Mouse (Mus musculus) MEL (cell line): ENCODE results near the gene Ncan. TPM values are rescaled to one million over a fixed set of nuclear protein-coding genes. Genes with fewer than 3 reads are reported as not detected.

ENCODE experiments used
- DNase-seq: peaks from one replicate; pipeline ENCODE4 v3.0.0; 2011; ENCODE audit warnings: low read depth, low spot score
- H3K27ac ChIP-seq: 2 replicates; pipeline ENCODE4 v1.5.1; 2012; ENCODE audit warnings: low read depth, mild to moderate bottlenecking, control low read depth, low read length, moderate library complexity; ENCODE audit not compliant: control insufficient read depth
- H3K27me3 ChIP-seq, 2 experiments: fragments of 150-350 bp in 1 of 2; sonication (generic) in 1 of 2; 2 replicates each; pipeline ENCODE4 v1.6.1; 2012; ENCODE audit warnings: low read length in 2 of 2, mild to moderate bottlenecking in 2 of 2, improper control_type of control experiment in 1 of 2, moderate library complexity in 1 of 2; ENCODE audit not compliant: insufficient read depth in 2 of 2, control insufficient read depth in 1 of 2
- H3K36me3 ChIP-seq, 2 experiments: 2 replicates each; pipeline ENCODE4 v1.6.1; 2012 to 2014; ENCODE audit warnings: low read length in 2 of 2, improper control_type of control experiment in 1 of 2, inconsistent platforms in 1 of 2, mild to moderate bottlenecking in 1 of 2; ENCODE audit not compliant: insufficient read depth in 2 of 2, control insufficient read depth in 1 of 2
- H3K4me1 ChIP-seq, 2 experiments: fragments of 150-350 bp in 1 of 2; sonication (generic) in 1 of 2; 2 replicates each; pipeline ENCODE4 v1.6.1; 2012; ENCODE audit warnings: low read length in 2 of 2, improper control_type of control experiment in 1 of 2, mild to moderate bottlenecking in 1 of 2; ENCODE audit not compliant: insufficient read depth in 2 of 2, control insufficient read depth in 1 of 2
- H3K4me3 ChIP-seq, 2 experiments: fragments of 150-350 bp in 1 of 2; sonication (generic) in 1 of 2; 2 replicates each; pipeline ENCODE4 v1.5.1; 2012; ENCODE audit warnings: low read depth in 2 of 2, low read length in 2 of 2, mild to moderate bottlenecking in 2 of 2, moderate library complexity in 2 of 2, control low read depth in 1 of 2, improper control_type of control experiment in 1 of 2; ENCODE audit not compliant: control insufficient read depth in 1 of 2, insufficient read depth in 1 of 2
- H3K79me2 ChIP-seq: 2 replicates; pipeline ENCODE4 v1.6.1; 2012; ENCODE audit warnings: mild to moderate bottlenecking, low read length, moderate library complexity; ENCODE audit not compliant: control insufficient read depth, poor library complexity, insufficient read depth
- H3K9ac ChIP-seq: 2 replicates; pipeline ENCODE4 v1.6.1; 2012; ENCODE audit warnings: low read depth, mild to moderate bottlenecking, control low read depth, low read length, moderate library complexity; ENCODE audit not compliant: control insufficient read depth, poor library complexity, severe bottlenecking
- H3K9me3 ChIP-seq: fragments of 150-350 bp; sonication (generic); replicated peaks from 2 replicates; pipeline ENCODE4 v1.6.1; 2012; ENCODE audit warnings: mild to moderate bottlenecking, low read length, improper control_type of control experiment, moderate library complexity; ENCODE audit not compliant: insufficient read depth
- BHLHE40 ChIP-seq: IDR thresholded peaks from 2 replicates; pipeline ENCODE4 v1.6.1; 2012; ENCODE audit warnings: low read depth, mild to moderate bottlenecking, inconsistent platforms, low read length, improper control_type of control experiment, borderline replicate concordance
- CHD2 ChIP-seq: IDR thresholded peaks from 2 replicates; pipeline ENCODE4 v1.6.1; 2011; ENCODE audit warnings: low read length, improper control_type of control experiment
- EP300 ChIP-seq, 2 experiments: IDR thresholded peaks; 2 replicates each; pipeline ENCODE4 v1.6.1; 2011; ENCODE audit warnings: improper control_type of control experiment in 2 of 2, low read length in 2 of 2, low read depth in 1 of 2, mild to moderate bottlenecking in 1 of 2
- ETS1 ChIP-seq: IDR thresholded peaks from 2 replicates; pipeline ENCODE4 v1.6.1; 2012; ENCODE audit warnings: low read depth, mild to moderate bottlenecking, inconsistent platforms, low read length, improper control_type of control experiment, moderate library complexity
- GABPA ChIP-seq: IDR thresholded peaks from 2 replicates; pipeline ENCODE4 v1.6.1; 2012; ENCODE audit warnings: low read depth, mild to moderate bottlenecking, inconsistent platforms, low read length, improper control_type of control experiment, moderate library complexity
- GATA1 ChIP-seq: IDR thresholded peaks from 2 replicates; pipeline ENCODE4 v1.6.1; 2011; ENCODE audit warnings: low read depth, low read length, improper control_type of control experiment
- HCFC1 ChIP-seq: IDR thresholded peaks from 2 replicates; pipeline ENCODE4 v1.6.1; 2012; ENCODE audit warnings: low read depth, mild to moderate bottlenecking, inconsistent platforms, low read length, improper control_type of control experiment, moderate library complexity
- MAX ChIP-seq: IDR thresholded peaks from 2 replicates; pipeline ENCODE4 v1.6.1; 2011; ENCODE audit warnings: low read length, improper control_type of control experiment
- MAZ ChIP-seq: IDR thresholded peaks from 2 replicates; pipeline ENCODE4 v1.6.1; 2012; ENCODE audit warnings: low read depth, mild to moderate bottlenecking, inconsistent platforms, low read length, improper control_type of control experiment
- MYC ChIP-seq: IDR thresholded peaks from 2 replicates; pipeline ENCODE4 v1.6.1; 2011; ENCODE audit warnings: low read depth, mild to moderate bottlenecking, low read length, improper control_type of control experiment, moderate library complexity
- NELFE ChIP-seq: IDR thresholded peaks from 2 replicates; pipeline ENCODE4 v1.6.1; 2011; ENCODE audit warnings: low read depth, low read length, improper control_type of control experiment
- POLR2A ChIP-seq, 2 experiments: IDR thresholded peaks; 2 replicates each; pipeline ENCODE4 v1.6.1; 2011 to 2012; ENCODE audit warnings: low read length in 2 of 2, mild to moderate bottlenecking in 2 of 2, control low read depth in 1 of 2, improper control_type of control experiment in 1 of 2, low read depth in 1 of 2, moderate library complexity in 1 of 2; ENCODE audit not compliant: control insufficient read depth in 1 of 2, insufficient read depth in 1 of 2, poor library complexity in 1 of 2
- POLR2AphosphoS5 ChIP-seq: IDR thresholded peaks from 2 replicates; pipeline ENCODE4 v1.6.1; 2012; ENCODE audit warnings: low read depth, borderline replicate concordance, mild to moderate bottlenecking, inconsistent platforms, low read length, moderate library complexity, mixed read lengths
- RCOR1 ChIP-seq: IDR thresholded peaks from 2 replicates; pipeline ENCODE4 v1.6.1; 2012; ENCODE audit warnings: low read depth, mild to moderate bottlenecking, inconsistent platforms, low read length, improper control_type of control experiment
- SIN3A ChIP-seq: IDR thresholded peaks from 2 replicates; pipeline ENCODE4 v1.6.1; 2012; ENCODE audit warnings: low read length, improper control_type of control experiment, inconsistent platforms
- SMC3 ChIP-seq: IDR thresholded peaks from 2 replicates; pipeline ENCODE4 v1.6.1; 2011; ENCODE audit warnings: low read depth, low read length, improper control_type of control experiment
- TAL1 ChIP-seq: IDR thresholded peaks from 2 replicates; pipeline ENCODE4 v1.6.1; 2012; ENCODE audit warnings: mild to moderate bottlenecking, inconsistent platforms, low read length, moderate library complexity, mixed read lengths
- TBP ChIP-seq: IDR thresholded peaks from 2 replicates; pipeline ENCODE4 v1.8.0; 2011; ENCODE audit warnings: low read depth, low read length, improper control_type of control experiment
- TCF12 ChIP-seq: IDR thresholded peaks from 2 replicates; pipeline ENCODE4 v1.6.1; 2014; ENCODE audit warnings: low read depth, mild to moderate bottlenecking, inconsistent platforms, low read length, improper control_type of control experiment, moderate library complexity
- USF1 ChIP-seq: IDR thresholded peaks from 2 replicates; pipeline ENCODE4 v1.6.1; 2014; ENCODE audit warnings: low read depth, mild to moderate bottlenecking, inconsistent platforms, low read length, improper control_type of control experiment, moderate library complexity
- ZC3H11A ChIP-seq: IDR thresholded peaks from 2 replicates; pipeline ENCODE4 v1.6.1; 2012; ENCODE audit warnings: low read depth, mild to moderate bottlenecking, inconsistent platforms, low read length, improper control_type of control experiment
- ZKSCAN1 ChIP-seq: IDR thresholded peaks from 2 replicates; pipeline ENCODE4 v1.6.1; 2012; ENCODE audit warnings: low read depth, mild to moderate bottlenecking, inconsistent platforms, low read length, improper control_type of control experiment, moderate library complexity
- polyA plus RNA-seq, 2 experiments: library from polyadenylated mRNA; stranded (reverse) in 1 of 2; unstranded in 1 of 2; fragments of >175 nt in 1 of 2; fragments of >200 nt in 1 of 2; gene quantifications; 2 replicates each; pipeline versions ENCODE4 v1.2.1 to v1.2.4; 2012; ENCODE audit warnings: low replicate concordance in 2 of 2, low read depth in 1 of 2; ENCODE audit not compliant: insufficient read length in 2 of 2, insufficient read depth in 1 of 2, missing spikeins in 1 of 2
- total RNA-seq: library from RNA; depleted of rRNA; stranded (reverse); fragments of 300-350 nt; gene quantifications from 2 replicates; pipeline ENCODE4 v1.2.3, GENCODE M21; 2012

The Ncan gene
- total and polyA plus RNA-seq, 3 experiments, result not detected

DNA sequence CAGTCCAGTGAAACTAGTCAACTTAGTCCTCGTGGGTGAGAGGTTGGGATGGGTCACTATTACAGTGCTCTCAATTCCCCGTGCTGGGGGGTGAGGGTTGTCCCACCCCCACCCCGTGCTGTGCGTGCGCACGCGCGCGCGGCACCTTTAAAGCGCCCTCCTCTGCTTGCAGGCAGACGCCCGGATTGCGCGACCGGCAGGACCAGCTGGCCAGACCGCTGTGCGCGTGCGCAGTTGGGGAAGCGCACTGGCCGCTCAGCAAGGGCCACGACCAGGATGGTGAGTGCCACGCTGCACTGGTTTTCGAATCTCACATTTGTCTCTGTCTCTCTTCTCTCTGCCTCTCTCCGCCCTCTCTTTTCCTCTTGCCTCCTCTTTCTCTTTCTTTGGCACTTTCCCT is 37.4 kb downstream of the Ncan start, which contains the start of gene Hapln4:
Gene Hapln4 (plus strand): TSS at position 173 of the 400 bp plus-strand sequence.
- DNase-seq, result no peak
- Histone ChIP-seq H3K79me2 (no peaks in the 10 kb centered on the region), H3K9ac (no peak within 1 kb of the TSS), H3K4me1 (no peaks in the 10 kb centered on the region), H3K36me3 (no peaks in the 10 kb centered on the region), H3K27me3 (no peaks in the 10 kb centered on the region), H3K9me3 (no peaks in the 10 kb centered on the region), H3K27ac (no peak within 1 kb of the TSS), H3K4me3 (no peak within 1 kb of the TSS)
- TF ChIP-seq TBP (no peak), POLR2AphosphoS5 (no peak), TAL1 (no peak), SMC3 (no peak), NELFE (no peak), MAX (no peak), ZC3H11A (no peak), POLR2A (IDR thresholded peaks at IDR 0.05; ENCODE audit: control insufficient read depth in 1 of 2, insufficient read depth in 1 of 2, low read depth in 1 of 2, low read length in 2 of 2, poor library complexity in 1 of 2) (no peak), MYC (no peak), GATA1 (no peak), ETS1 (no peak), USF1 (no peak), BHLHE40 (no peak), MAZ (no peak)

DNA sequence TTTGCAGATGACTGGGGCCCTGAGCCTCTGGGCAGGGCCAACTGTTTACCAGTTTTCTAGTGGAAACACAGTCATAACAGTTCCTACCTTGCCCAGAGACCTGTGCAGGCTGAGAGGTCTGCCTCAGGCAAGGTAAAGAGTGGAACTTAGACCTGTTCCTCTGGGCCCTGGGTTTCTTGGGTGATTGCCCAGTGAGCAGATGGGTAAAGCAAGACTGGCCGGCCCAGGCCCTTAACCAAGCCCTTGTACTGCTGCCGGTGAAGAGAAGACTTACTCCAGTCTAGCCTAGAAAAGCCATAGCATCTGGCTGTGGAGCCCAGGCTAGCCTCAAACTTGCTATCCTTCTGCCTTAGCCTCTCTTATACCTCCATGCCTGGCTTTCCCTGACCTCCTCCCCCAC is 38.7 kb downstream of the Ncan start:
- DNase-seq, result no peak
- Histone ChIP-seq H3K27me3 (no peaks in the 10 kb centered on the region), H3K9me3 (no peaks in the 10 kb centered on the region), H3K4me1 (no peaks in the 10 kb centered on the region), H3K79me2 (no peaks in the 10 kb centered on the region), H3K4me3 (no peak overlapping the region), H3K36me3 (no peaks in the 10 kb centered on the region), H3K9ac (no peak overlapping the region), H3K27ac (no peak overlapping the region)
- no peak for TF ChIP-seq CHD2
- no peak for TF ChIP-seq RCOR1
- no peak for TF ChIP-seq POLR2A (IDR thresholded peaks at IDR 0.05; ENCODE audit: control insufficient read depth in 1 of 2, insufficient read depth in 1 of 2, low read depth in 1 of 2, low read length in 2 of 2, poor library complexity in 1 of 2)

DNA sequence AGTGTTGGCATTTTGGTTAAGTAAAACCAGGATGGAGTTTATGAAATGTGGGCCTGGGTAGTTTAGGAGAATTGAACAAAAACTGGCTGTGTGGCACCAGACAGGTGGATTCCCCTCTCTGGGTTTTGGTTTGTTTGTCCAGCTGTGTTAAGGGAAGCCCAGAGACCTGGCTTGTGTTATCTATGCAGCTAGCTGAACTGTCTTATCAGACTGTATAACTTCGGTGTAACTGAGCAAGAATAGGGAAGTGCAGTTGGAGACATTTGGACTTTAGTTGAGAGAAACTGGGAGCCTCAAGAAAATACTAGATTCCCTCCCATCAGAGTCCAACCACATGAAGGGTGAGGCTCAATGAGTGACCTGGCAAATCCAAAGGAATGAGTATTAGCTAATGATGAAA is 47.0 kb downstream of the Ncan start:
- H3K9me3 ChIP-seq, result no peaks in the 10 kb centered on the region
- TF ChIP-seq GATA1 (peak; percentile 95), TAL1 (peak; percentile 45; the same call in 1 of the 2 replicates), POLR2AphosphoS5 (no peak), GABPA (no peak), ETS1 (peak; percentile 78), ZKSCAN1 (no peak), TCF12 (peak; percentile 78), HCFC1 (no peak), EP300 (IDR thresholded peaks at IDR 0.05; ENCODE audit: low read depth in 1 of 2, low read length in 2 of 2) (peak; percentile 60 to 81), SIN3A (peak; percentile 65)
- peaks cover 4 to 20% of the 10 kb centered on the region in 2 experiments for H3K4me1 ChIP-seq
- no peaks in the 10 kb centered on the region for H3K79me2 ChIP-seq
- peak; percentile 71 for DNase-seq
- H3K36me3 ChIP-seq, result peaks cover 0 to 13% of the 10 kb centered on the region in 2 experiments; a peak in 3 of 4 replicates
- no peaks in the 10 kb centered on the region for H3K27me3 ChIP-seq
- H3K9ac ChIP-seq, result no peak overlapping the region
- no peak overlapping the region for H3K4me3 ChIP-seq
- H3K27ac ChIP-seq, result peak overlapping the region; percentile 15; the same call in 1 of the 2 replicates
